Mouse (Mus musculus): Measurements from ENCODE around the gene Zfp612. TPM values are rescaled to one million over a fixed set of nuclear protein-coding genes. Genes with fewer than 3 reads are reported as not detected.
A peak's percentile ranks its signal among the peaks of the same experiment; 100 is the strongest.
"Not testable (repeated sequence)": the region's sequence is repeated elsewhere in the genome, so short reads cannot be mapped to it uniquely, and the experiment has no call there.

Zfp612 gene
- 6.7 and 8.3 TPM in 2 replicates for polyA plus RNA-seq (2012; rRNA removed)

GRCm38 (mm10) chr8:110079282-110080221 is at the start of gene Zfp612:
Zfp612 (plus strand) TSS chr8:110079746.
- DNase-seq (ENCODE audit: low spot score) = peak; percentile 65

GRCm38 (mm10) chr8:110033771-110034170 is 45.8 kb upstream of the Zfp612 start:
- DNase-seq (ENCODE audit: low spot score) = not testable (repeated sequence)

GRCm38 (mm10) chr8:110034331-110034730 is 45.2 kb upstream of the Zfp612 start:
- no peak for DNase-seq (ENCODE audit: low spot score)

- no peak for DNase-seq (ENCODE audit: low spot score)
Measured at GRCm38 (mm10) chr8:110036156-110036555, 43.4 kb upstream of the Zfp612 start.

- DNase-seq (ENCODE audit: low spot score) = no peak
Measured at GRCm38 (mm10) chr8:110039216-110039615, 40.3 kb upstream of the Zfp612 start.

GRCm38 (mm10) chr8:110039659-110040058 is 39.9 kb upstream of the Zfp612 start, which contains the start of gene Chst4:
Chst4 (minus strand) TSS chr8:110039740.
- DNase-seq (ENCODE audit: low spot score) = no peak

GRCm38 (mm10) chr8:110040509-110040908 is 39.0 kb upstream of the Zfp612 start:
- DNase-seq (ENCODE audit: low spot score) = no peak

GRCm38 (mm10) chr8:110051208-110051607 is 28.3 kb upstream of the Zfp612 start:
- DNase-seq (ENCODE audit: low spot score) = no peak

GRCm38 (mm10) chr8:110058207-110058606 is 21.3 kb upstream of the Zfp612 start:
- no peak for DNase-seq (ENCODE audit: low spot score)

- DNase-seq (ENCODE audit: low spot score) = no peak
Measured at GRCm38 (mm10) chr8:110064161-110064560, 15.4 kb upstream of the Zfp612 start.

GRCm38 (mm10) chr8:110064606-110065365 is 14.8 kb upstream of the Zfp612 start:
- DNase-seq (ENCODE audit: low spot score) = no peak

GRCm38 (mm10) chr8:110065676-110066075 is 13.9 kb upstream of the Zfp612 start:
- DNase-seq (ENCODE audit: low spot score) = no peak

- DNase-seq (ENCODE audit: low spot score) = no peak
Measured at GRCm38 (mm10) chr8:110069706-110070105, 9.8 kb upstream of the Zfp612 start.

GRCm38 (mm10) chr8:110071600-110071999 is 7.9 kb upstream of the Zfp612 start:
- peak; percentile 34 for DNase-seq (ENCODE audit: low spot score)

- no peak for DNase-seq (ENCODE audit: low spot score)
Measured at GRCm38 (mm10) chr8:110074496-110074895, 5.0 kb upstream of the Zfp612 start.

- no peak for DNase-seq (ENCODE audit: low spot score)
Measured at GRCm38 (mm10) chr8:110082416-110083105, 3.0 kb downstream of the Zfp612 start.

- DNase-seq (ENCODE audit: low spot score) = no peak
Measured at GRCm38 (mm10) chr8:110091869-110092268, 12.3 kb downstream of the Zfp612 start.

- DNase-seq (ENCODE audit: low spot score) = no peak
Measured at GRCm38 (mm10) chr8:110100907-110101306, 21.4 kb downstream of the Zfp612 start, which contains the start of gene Gm21964. Gm21964 (plus strand) TSS chr8:110101207.

GRCm38 (mm10) chr8:110101676-110102075 is 22.1 kb downstream of the Zfp612 start:
- DNase-seq (ENCODE audit: low spot score) = no peak

GRCm38 (mm10) chr8:110102653-110103052 is 23.1 kb downstream of the Zfp612 start, which contains the start of gene Gm17720:
Gm17720 (minus strand) TSS chr8:110102753.
- DNase-seq (ENCODE audit: low spot score) = no peak

- DNase-seq (ENCODE audit: low spot score) = no peak
Measured at GRCm38 (mm10) chr8:110119715-110120114, 40.2 kb downstream of the Zfp612 start.

GRCm38 (mm10) chr8:110130537-110130936 is 51.0 kb downstream of the Zfp612 start:
- peak; percentile 50 for DNase-seq (ENCODE audit: low spot score)

Data from urinary bladder, adult 2 months (tissue).